Mouse (Mus musculus) forebrain, embryonic 12.5 days (tissue): Measurements from ENCODE around the gene U90926. TPM values are rescaled to one million over a fixed set of nuclear protein-coding genes. Genes with fewer than 3 reads are reported as not detected.

Experiments used
- polyA plus RNA-seq: library from polyadenylated mRNA; unstranded; fragments of >200 nt; fragmentation: Nextera tagmentation; extraction: Ambion mirVana; gene quantifications from 2 replicates; pipeline ENCODE4 v1.2.1, GENCODE M21; 2016

U90926 gene
- polyA plus RNA-seq, 1 experiment from 2014 or later: not detected

Other genes with a start within 250 kb of the U90926 start
- not detected in 2 replicates for gene Odaph, start 227.9 kb downstream of the U90926 start, polyA plus RNA-seq
- gene Cdkl2, start 171.5 kb downstream of the U90926 start, polyA plus RNA-seq: 0.77 and 0.88 TPM in 2 replicates
- 305 and 322 TPM in 2 replicates for gene G3bp2, start 131.7 kb downstream of the U90926 start, polyA plus RNA-seq
- gene Uso1, start 77.5 kb downstream of the U90926 start, polyA plus RNA-seq: 48.1 and 51.2 TPM in 2 replicates
- 0.14 and 0.34 TPM in 2 replicates for gene Ppef2, start 40.9 kb upstream of the U90926 start, polyA plus RNA-seq
- gene Naaa, start 62.8 kb upstream of the U90926 start, polyA plus RNA-seq: 3.7 and 4.1 TPM in 2 replicates
- 41.8 and 42.0 TPM in 2 replicates for gene Sdad1, start 95.1 kb upstream of the U90926 start, polyA plus RNA-seq
- not detected in 2 replicates for gene Cxcl9, start 112.7 kb upstream of the U90926 start, polyA plus RNA-seq
- gene Art3, start 116.4 kb upstream of the U90926 start, polyA plus RNA-seq: 0.79 and 0.83 TPM in 2 replicates
- 0.29 TPM in 1 of 2 replicates, not detected in the other for gene Cxcl10, start 133.5 kb upstream of the U90926 start, polyA plus RNA-seq
- gene Nup54, start 219.8 kb upstream of the U90926 start, polyA plus RNA-seq: 57.3 and 58.4 TPM in 2 replicates